Mouse (Mus musculus) liver, postnatal 0 days (tissue): ENCODE data around the gene Gm42878. TPM values are rescaled to one million over a fixed set of nuclear protein-coding genes. Genes with fewer than 3 reads are reported as not detected.
A peak's percentile ranks its signal among the peaks of the same experiment; 100 is the strongest.

ENCODE experiments used
- ATAC-seq: fragments of 200-750 bp; cut with Nextera tagmentation; 2 replicates; pipeline ENCODE4 v1.8.0; 2017; ENCODE audit warnings: mild to moderate bottlenecking, moderate library complexity
- DNase-seq: peaks from one replicate; pipeline ENCODE4 v3.0.0-alpha.2; 2016
- H3K27ac ChIP-seq: fragments of 300-500 bp; sonication (generic); 2 replicates; pipeline ENCODE4 v1.5.1; 2014; ENCODE audit warnings: antibody characterized with exemption, moderate library complexity, mild to moderate bottlenecking, low read depth
- H3K27me3 ChIP-seq: fragments of 300-500 bp; sonication (generic); 2 replicates; pipeline ENCODE4 v1.6.1; 2014; ENCODE audit warnings: low read length, control low read depth, mixed read lengths; ENCODE audit not compliant: insufficient read depth
- H3K36me3 ChIP-seq: fragments of 300-500 bp; sonication (generic); replicated peaks from 2 replicates; pipeline ENCODE4 v1.6.1; 2014; ENCODE audit warnings: mild to moderate bottlenecking, control low read depth, low read length, moderate library complexity, mixed read lengths; ENCODE audit not compliant: insufficient read depth
- H3K4me1 ChIP-seq: fragments of 300-500 bp; sonication (generic); 2 replicates; pipeline ENCODE4 v1.6.1; 2014; ENCODE audit warnings: antibody characterized with exemption, mild to moderate bottlenecking, control low read depth; ENCODE audit not compliant: insufficient read depth
- H3K4me2 ChIP-seq: fragments of 300-500 bp; sonication (generic); 2 replicates; pipeline ENCODE4 v1.6.1; 2014; ENCODE audit warnings: low read depth, mild to moderate bottlenecking, low read length, moderate library complexity, mixed read lengths
- H3K4me3 ChIP-seq: fragments of 300-500 bp; sonication (generic); 2 replicates; pipeline ENCODE4 v1.5.1; 2014; ENCODE audit warnings: low read depth, low read length
- H3K9ac ChIP-seq: fragments of 300-500 bp; sonication (generic); replicated peaks from 2 replicates; pipeline ENCODE4 v1.6.1; 2014; ENCODE audit warnings: mild to moderate bottlenecking, moderate library complexity
- H3K9me3 ChIP-seq: fragments of 300-500 bp; sonication (generic); 2 replicates; pipeline ENCODE4 v1.6.1; 2016; ENCODE audit warnings: mild to moderate bottlenecking, control low read depth, low read length, mixed read lengths
- CTCF ChIP-seq: sonication (generic); IDR thresholded peaks from 2 replicates; pipeline ENCODE4 v1.5.1; 2016; ENCODE audit warnings: antibody characterized with exemption, low read depth
- EP300 ChIP-seq: IDR thresholded peaks from 2 replicates; pipeline ENCODE4 v1.6.1; 2016; ENCODE audit warnings: antibody characterized with exemption, low read depth, mild to moderate bottlenecking
- WGBS: fragments of 180-500 bp; shearing (Covaris S2); extraction: QIAGEN DNeasy Blood & Tissue Kit; methylation state at CpG from one replicate; pipeline ENCODE4 v1.1.7; 2014; ENCODE audit not compliant: insufficient replicate concordance; 5-methylcytosine and 5-hydroxymethylcytosine counted together
- polyA plus RNA-seq: library from polyadenylated mRNA; unstranded; fragments of >200 nt; fragmentation: Nextera tagmentation; extraction: Ambion mirVana; gene quantifications from 2 replicates; pipeline ENCODE4 v1.2.1, GENCODE M21; 2015

Gene Gm42878
- polyA plus RNA-seq, 1 experiment from 2014 or later: not detected

- Histone ChIP-seq H3K4me1 (no peaks in the 10 kb centered on the region), H3K4me2 (no peak overlapping the region), H3K9me3 (no peaks in the 10 kb centered on the region), H3K4me3 (no peak overlapping the region), H3K9ac (no peak overlapping the region), H3K36me3 (no peaks in the 10 kb centered on the region), H3K27me3 (no peaks in the 10 kb centered on the region), H3K27ac (no peak overlapping the region)
- no peak for DNase-seq
- TF ChIP-seq EP300: no peak
- no peak for TF ChIP-seq CTCF
- peak; percentile 50; the same call in 1 of the 2 replicates for ATAC-seq
- WGBS: 56% methylated on average over 5 of the region's 5 CpGs
These were observed 60.5 kb downstream of the Gm42878 start for GRCm38 (mm10) chr5:121484801-121485200.

GRCm38 (mm10) chr5:121477680-121478079, 67.6 kb downstream of the Gm42878 start:
- Histone ChIP-seq H3K4me1 (no peaks in the 10 kb centered on the region), H3K9me3 (no peaks in the 10 kb centered on the region), H3K4me2 (no peak overlapping the region), H3K27me3 (no peaks in the 10 kb centered on the region), H3K9ac (no peak overlapping the region), H3K36me3 (no peaks in the 10 kb centered on the region), H3K4me3 (no peak overlapping the region), H3K27ac (no peak overlapping the region)
- WGBS: 30% methylated on average over 3 of the region's 3 CpGs
- ATAC-seq (peak; percentile 57; the same call in 1 of the 2 replicates), DNase-seq (peak; percentile 37)
- TF ChIP-seq EP300 (no peak), CTCF (peak; percentile 91)

- Histone ChIP-seq H3K27me3 (no peaks in the 10 kb centered on the region), H3K9me3 (no peaks in the 10 kb centered on the region), H3K27ac (no peak overlapping the region), H3K4me2 (no peak overlapping the region), H3K4me3 (no peak overlapping the region), H3K4me1 (peaks cover 2% of the 10 kb centered on the region; the same call in 1 of the 2 replicates), H3K9ac (no peak overlapping the region), H3K36me3 (no peaks in the 10 kb centered on the region)
- WGBS: 46% methylated on average over 1 of the region's 1 CpGs
- ATAC-seq (peak; percentile 77), DNase-seq (no peak)
- TF ChIP-seq CTCF (no peak), EP300 (peak; percentile 91)
These were observed 69.2 kb downstream of the Gm42878 start for GRCm38 (mm10) chr5:121476040-121476439.

GRCm38 (mm10) chr5:121474610-121475009, 70.7 kb downstream of the Gm42878 start:
- Histone ChIP-seq H3K4me1 (peaks cover 2% of the 10 kb centered on the region; the same call in 1 of the 2 replicates), H3K27me3 (no peaks in the 10 kb centered on the region), H3K4me2 (no peak overlapping the region), H3K9me3 (no peaks in the 10 kb centered on the region), H3K4me3 (no peak overlapping the region), H3K27ac (no peak overlapping the region), H3K36me3 (no peaks in the 10 kb centered on the region), H3K9ac (no peak overlapping the region)
- DNase-seq: no peak
- 72% methylated on average over 7 of the region's 7 CpGs for WGBS
- TF ChIP-seq CTCF (no peak), EP300 (no peak)
- no peak for ATAC-seq

- Histone ChIP-seq H3K9ac (no peak overlapping the region), H3K4me1 (peaks cover 2% of the 10 kb centered on the region; the same call in 1 of the 2 replicates)
These were observed 72.9 kb downstream of the Gm42878 start for GRCm38 (mm10) chr5:121472411-121472810.

GRCm38 (mm10) chr5:121469566-121469965, 75.7 kb downstream of the Gm42878 start:
- Histone ChIP-seq H3K9me3 (no peaks in the 10 kb centered on the region), H3K4me3 (no peak overlapping the region), H3K4me2 (no peak overlapping the region), H3K9ac (no peak overlapping the region), H3K4me1 (peaks cover 2% of the 10 kb centered on the region; the same call in 1 of the 2 replicates), H3K36me3 (no peaks in the 10 kb centered on the region), H3K27ac (no peak overlapping the region), H3K27me3 (no peaks in the 10 kb centered on the region)
- ATAC-seq: no peak
- DNase-seq: no peak
- WGBS: 34% methylated on average over 3 of the region's 3 CpGs
- TF ChIP-seq EP300: no peak
- no peak for TF ChIP-seq CTCF

More at GRCm38 (mm10) chr5:121472411-121472810, 72.9 kb downstream of the Gm42878 start:
- Histone ChIP-seq H3K4me3 (no peak overlapping the region), H3K27ac (no peak overlapping the region), H3K36me3 (no peaks in the 10 kb centered on the region), H3K27me3 (no peaks in the 10 kb centered on the region), H3K4me2 (no peak overlapping the region), H3K9me3 (no peaks in the 10 kb centered on the region)
- no peak for ATAC-seq
- TF ChIP-seq CTCF (no peak), EP300 (no peak)
- DNase-seq: no peak
- 89% methylated on average over 2 of the region's 2 CpGs for WGBS

Other genes starting within 250 kb of the Gm42878 start
- gene Trafd1, start 159.8 kb downstream of the Gm42878 start, polyA plus RNA-seq: 28.6 and 30.6 TPM in 2 replicates
- gene Naa25, start 147.5 kb downstream of the Gm42878 start, polyA plus RNA-seq: 12.5 and 12.9 TPM in 2 replicates
- 0.86 TPM in 2 replicates for gene Tmem116, start 93.6 kb downstream of the Gm42878 start, polyA plus RNA-seq
- 69.4 and 69.7 TPM in 2 replicates for gene Erp29, start 93.0 kb downstream of the Gm42878 start, polyA plus RNA-seq
- gene Adam1b, start 42.0 kb downstream of the Gm42878 start, polyA plus RNA-seq: not detected in 2 replicates
- gene Adam1a, start within 50 bp of the Gm42878 start, polyA plus RNA-seq: 0.15 and 0.25 TPM in 2 replicates
- 15.5 and 18.1 TPM in 2 replicates for gene Mapkapk5, start 423 bp upstream of the Gm42878 start, polyA plus RNA-seq
- 395 and 411 TPM in 2 replicates for gene Aldh2, start 48.3 kb upstream of the Gm42878 start, polyA plus RNA-seq
- 1.6 and 2.1 TPM in 2 replicates for gene Acad12, start 73.5 kb upstream of the Gm42878 start, polyA plus RNA-seq
- 5.9 and 6.5 TPM in 2 replicates for gene Acad10, start 115.0 kb upstream of the Gm42878 start, polyA plus RNA-seq
- 37.9 and 41.0 TPM in 2 replicates for gene Brap, start 115.1 kb upstream of the Gm42878 start, polyA plus RNA-seq
- gene Atxn2, start 165.9 kb upstream of the Gm42878 start, polyA plus RNA-seq: 31.6 and 42.8 TPM in 2 replicates